Mouse (Mus musculus) CH12.LX (cell line): ENCODE data around the gene Prr36. TPM values are rescaled to one million over a fixed set of nuclear protein-coding genes. Genes with fewer than 3 reads are reported as not detected.

Experiments
- DNase-seq: peaks from one replicate; pipeline ENCODE4 v3.0.0-alpha.2; 2013; ENCODE audit errors: extremely low read depth
- H3K27ac ChIP-seq: 2 replicates; pipeline ENCODE4 v1.5.1; 2012; ENCODE audit warnings: low read depth, mild to moderate bottlenecking, control low read depth, moderate library complexity; ENCODE audit not compliant: insufficient read depth
- H3K27me3 ChIP-seq: replicated peaks from 2 replicates; pipeline ENCODE3; 2012; ENCODE audit warnings: inconsistent platforms
- H3K36me3 ChIP-seq, 2 experiments: replicated peaks in 1 of 2; 2 replicates each; pipeline versions ENCODE3 to v1.6.1; 2012; ENCODE audit warnings: inconsistent platforms in 1 of 2, low read length in 1 of 2, mild to moderate bottlenecking in 1 of 2, mixed read lengths in 1 of 2, moderate library complexity in 1 of 2; ENCODE audit not compliant: control insufficient read depth in 1 of 2, insufficient read depth in 1 of 2
- H3K4me1 ChIP-seq, 2 experiments: 2 replicates each; pipeline ENCODE4 v1.6.1; 2012; ENCODE audit warnings: inconsistent platforms in 1 of 2, moderate library complexity in 1 of 2; ENCODE audit not compliant: insufficient read depth in 2 of 2, control insufficient read depth in 1 of 2
- H3K4me2 ChIP-seq: 2 replicates; pipeline ENCODE4 v1.6.1; 2012; ENCODE audit warnings: low read depth, mild to moderate bottlenecking, control low read depth; ENCODE audit not compliant: poor library complexity, insufficient read depth, severe bottlenecking
- H3K4me3 ChIP-seq, 3 experiments: fragments of 150-350 bp in 1 of 3; sonication (generic) in 1 of 3; replicated peaks in 1 of 3; 2 replicates each; pipeline versions ENCODE3 to v1.5.1; 2011 to 2012; ENCODE audit warnings: low read depth in 2 of 3, low read length in 2 of 3, mild to moderate bottlenecking in 2 of 3, moderate library complexity in 2 of 3, control low read depth in 1 of 3, improper control_type of control experiment in 1 of 3, inconsistent platforms in 1 of 3, mixed read lengths in 1 of 3; ENCODE audit not compliant: poor library complexity in 1 of 3
- H3K79me2 ChIP-seq: replicated peaks from 2 replicates; pipeline ENCODE4 v1.6.1; 2012; ENCODE audit warnings: mild to moderate bottlenecking, moderate library complexity; ENCODE audit not compliant: control insufficient read depth, poor library complexity, insufficient read depth, severe bottlenecking; ENCODE audit errors: extremely low read depth
- H3K9ac ChIP-seq: 2 replicates; pipeline ENCODE4 v1.6.1; 2012; ENCODE audit warnings: low read depth, mild to moderate bottlenecking, control low read depth, moderate library complexity; ENCODE audit not compliant: insufficient read depth
- H3K9me3 ChIP-seq: replicated peaks from 2 replicates; pipeline ENCODE3; 2012; ENCODE audit warnings: low read length, inconsistent platforms, mixed read lengths
- CHD2 ChIP-seq: IDR thresholded peaks from 2 replicates; pipeline ENCODE4 v1.6.1; 2011; ENCODE audit warnings: low read length, improper control_type of control experiment
- CTCF ChIP-seq, 2 experiments: IDR thresholded peaks in 1 of 2; conservative IDR thresholded peaks in 1 of 2; 2 replicates each; pipeline ENCODE4 v1.5.1; 2011 to 2012; ENCODE audit warnings: low read depth in 2 of 2, low read length in 2 of 2, improper control_type of control experiment in 1 of 2, inconsistent platforms in 1 of 2, mild to moderate bottlenecking in 1 of 2, moderate library complexity in 1 of 2
- E2F4 ChIP-seq: IDR thresholded peaks from 2 replicates; pipeline ENCODE4 v1.6.1; 2011; ENCODE audit warnings: low read depth, low read length, improper control_type of control experiment; ENCODE audit not compliant: insufficient replicate concordance
- ELF1 ChIP-seq: IDR thresholded peaks from 2 replicates; pipeline ENCODE4 v1.6.1; 2014; ENCODE audit warnings: low read depth, mild to moderate bottlenecking, inconsistent platforms, low read length, improper control_type of control experiment
- EP300 ChIP-seq: IDR thresholded peaks from 2 replicates; pipeline ENCODE4 v1.6.1; 2011; ENCODE audit warnings: low read length, improper control_type of control experiment
- ETS1 ChIP-seq: conservative IDR thresholded peaks from 2 replicates; pipeline ENCODE4 v1.6.1; 2012; ENCODE audit warnings: low read depth, mild to moderate bottlenecking, inconsistent platforms, low read length, improper control_type of control experiment, moderate library complexity
- HCFC1 ChIP-seq: IDR thresholded peaks from 2 replicates; pipeline ENCODE4 v1.6.1; 2012; ENCODE audit warnings: low read depth, mild to moderate bottlenecking, inconsistent platforms, low read length, improper control_type of control experiment
- JUND ChIP-seq: conservative IDR thresholded peaks from 2 replicates; pipeline ENCODE4 v1.6.1; 2011; ENCODE audit warnings: low read depth, low read length, improper control_type of control experiment
- MAFK ChIP-seq: IDR thresholded peaks from 2 replicates; pipeline ENCODE4 v1.6.1; 2011; ENCODE audit warnings: low read length, improper control_type of control experiment; ENCODE audit not compliant: insufficient replicate concordance
- MEF2A ChIP-seq: IDR thresholded peaks from 2 replicates; pipeline ENCODE4 v1.6.1; 2014; ENCODE audit warnings: low read depth, mild to moderate bottlenecking, inconsistent platforms, low read length, improper control_type of control experiment, borderline replicate concordance
- MYC ChIP-seq: IDR thresholded peaks from 2 replicates; pipeline ENCODE4 v1.6.1; 2011; ENCODE audit warnings: low read depth, mild to moderate bottlenecking, improper control_type of control experiment, low read length
- POLR2AphosphoS2 ChIP-seq: IDR thresholded peaks from 2 replicates; pipeline ENCODE4 v1.6.1; 2011; ENCODE audit warnings: low read depth, low read length, improper control_type of control experiment
- RAD21 ChIP-seq: IDR thresholded peaks from 2 replicates; pipeline ENCODE4 v1.6.1; 2011; ENCODE audit warnings: low read depth, mild to moderate bottlenecking, low read length, improper control_type of control experiment, moderate library complexity
- SIN3A ChIP-seq: IDR thresholded peaks from 2 replicates; pipeline ENCODE4 v1.6.1; 2012; ENCODE audit warnings: low read length, improper control_type of control experiment, inconsistent platforms
- TBP ChIP-seq: conservative IDR thresholded peaks from 2 replicates; pipeline ENCODE4 v1.6.1; 2011; ENCODE audit warnings: low read depth, low read length, improper control_type of control experiment
- UBTF ChIP-seq: IDR thresholded peaks from 2 replicates; pipeline ENCODE4 v1.6.1; 2012; ENCODE audit warnings: low read depth, mild to moderate bottlenecking, inconsistent platforms, low read length, improper control_type of control experiment, moderate library complexity
- ZC3H11A ChIP-seq: IDR thresholded peaks from 2 replicates; pipeline ENCODE4 v1.6.1; 2012; ENCODE audit warnings: low read depth, mild to moderate bottlenecking, inconsistent platforms, low read length, improper control_type of control experiment
- ZNF384 ChIP-seq: IDR thresholded peaks from 2 replicates; pipeline ENCODE4 v1.6.1; 2012; ENCODE audit warnings: low read depth, low read length, improper control_type of control experiment, inconsistent platforms
- dilution Hi-C: fragments of 300-500 bp; cut with MboI; formaldehyde crosslinking; loops from 2 replicates; pipeline ENCODE4 v1.14.3; 2020; ENCODE audit warnings: low sequenced_read_pairs; ENCODE audit not compliant: extremely low pct_unique_long_range_greater_than_20kb, extremely low pct_ligation_motif_present
- in situ Hi-C: fragments of 300-500 bp; cut with MboI; formaldehyde crosslinking; loops from 3 replicates; pipeline ENCODE4 v1.14.3; 2019; ENCODE audit warnings: low sequenced_read_pairs, low pct_ligation_motif_present, low pct_unique_long_range_greater_than_20kb, mixed read lengths
- polyA plus RNA-seq: library from polyadenylated mRNA; unstranded; fragments of >175 nt; gene quantifications from 2 replicates; pipeline ENCODE4 v1.2.1, GENCODE M21; 2012; ENCODE audit warnings: low read depth; ENCODE audit not compliant: insufficient read length
- total RNA-seq, 2 experiments: library from RNA; depleted of rRNA; stranded (reverse); fragments of 300-350 nt in 1 of 2; fragments of >200 nt in 1 of 2; gene quantifications; 2 replicates each; pipeline ENCODE4 v1.2.3; 2012 to 2014

Gene Prr36
- total and polyA plus RNA-seq, 3 experiments = 0.05 to 0.59 (median 0.13) TPM

DNA sequence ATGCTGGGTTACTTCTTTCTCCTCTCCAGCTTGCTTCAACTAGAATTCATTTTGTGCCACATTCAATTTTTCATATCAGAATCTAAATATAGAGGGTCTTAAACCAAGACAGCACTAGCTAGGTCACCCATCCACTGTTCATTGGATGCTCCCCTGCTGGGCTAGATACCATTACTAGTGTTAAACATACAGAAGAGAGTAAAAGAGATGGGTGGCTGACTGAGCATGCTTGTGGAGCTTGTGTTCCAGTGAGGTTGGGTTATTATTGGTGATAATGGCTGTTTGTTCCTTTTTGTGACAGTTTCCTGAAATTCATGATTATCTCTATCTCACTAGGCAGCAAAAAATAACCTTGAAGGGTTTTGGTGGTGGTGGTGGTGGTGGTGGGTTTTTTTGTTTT lies 4.8 kb upstream of the Prr36 start:
- dilution Hi-C loops (no loop called here), in situ Hi-C loops (no loop called here)
- Histone ChIP-seq H3K36me3 (no peaks in the 10 kb centered on the region), H3K9ac (no peak overlapping the region), H3K4me2 (no peak overlapping the region), H3K79me2 (no peaks in the 10 kb centered on the region), H3K27ac (no peak overlapping the region), H3K4me3 (no peak overlapping the region), H3K27me3 (peaks cover 2% of the 10 kb centered on the region), H3K9me3 (no peaks in the 10 kb centered on the region), H3K4me1 (no peaks in the 10 kb centered on the region)
- TF ChIP-seq MEF2A = no peak
- no peak for TF ChIP-seq EP300
- TF ChIP-seq ELF1 = no peak
- TF ChIP-seq UBTF = no peak
- TF ChIP-seq SIN3A = no peak
- no peak for TF ChIP-seq CTCF (conservative IDR thresholded peaks at IDR 0.05 in 1 of 2, IDR thresholded peaks at IDR 0.05 in 1 of 2; ENCODE audit: low read depth in 2 of 2, low read length in 2 of 2)
- TF ChIP-seq RAD21 = no peak
- TF ChIP-seq JUND = no peak
- no peak for TF ChIP-seq ETS1
- no peak for TF ChIP-seq POLR2AphosphoS2
- no peak for TF ChIP-seq MYC
- TF ChIP-seq MAFK = no peak
- TF ChIP-seq TBP = no peak
- TF ChIP-seq ZNF384 = no peak
- DNase-seq = no peak

DNA sequence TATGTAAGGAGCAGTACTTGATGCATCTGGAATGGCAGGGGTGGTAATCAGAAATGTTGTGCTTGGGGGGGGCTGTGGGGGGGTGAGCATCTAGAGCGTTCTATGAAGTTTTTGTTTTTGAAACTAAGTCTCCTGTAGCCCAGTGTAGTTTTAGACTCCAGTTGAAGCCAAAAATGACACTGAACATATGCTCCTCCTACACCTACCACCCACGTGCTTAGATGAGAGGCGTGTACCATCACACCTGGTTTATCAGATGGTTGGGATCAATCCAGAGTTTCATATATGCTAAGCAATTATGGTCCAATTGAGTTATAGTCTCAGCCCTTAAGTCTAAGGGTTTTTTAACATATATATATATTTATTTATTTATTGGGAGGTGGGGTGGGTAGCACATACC lies 2.4 kb upstream of the Prr36 start:
- in situ Hi-C loops (no loop called here), dilution Hi-C loops (no loop called here)
- H3K27me3 ChIP-seq = peaks cover 2% of the 10 kb centered on the region

More for the DNA sequence above, 2.4 kb upstream of the Prr36 start:
- H3K9ac ChIP-seq = no peak overlapping the region
- no peak overlapping the region for H3K4me3 ChIP-seq
- H3K4me1 ChIP-seq = peaks cover 2 to 7% of the 10 kb centered on the region in 2 experiments
- H3K36me3 ChIP-seq = no peaks in the 10 kb centered on the region
- H3K4me2 ChIP-seq = no peak overlapping the region
- TF ChIP-seq ELF1 = no peak
- no peak for TF ChIP-seq E2F4
- no peak for TF ChIP-seq ZC3H11A
- TF ChIP-seq CTCF (conservative IDR thresholded peaks at IDR 0.05 in 1 of 2, IDR thresholded peaks at IDR 0.05 in 1 of 2; ENCODE audit: low read depth in 2 of 2, low read length in 2 of 2) = no peak
- TF ChIP-seq CHD2 = no peak
- no peak for TF ChIP-seq RAD21
- TF ChIP-seq HCFC1 = no peak
- no peak for TF ChIP-seq ETS1
- no peak for TF ChIP-seq UBTF
- H3K27ac ChIP-seq = no peak overlapping the region
- DNase-seq = no peak
- no peaks in the 10 kb centered on the region for H3K9me3 ChIP-seq
- H3K79me2 ChIP-seq = no peaks in the 10 kb centered on the region
